Mouse (Mus musculus) left cerebral cortex, postnatal 4 days (tissue): ENCODE data around the gene Fam227a. TPM values are rescaled to one million over a fixed set of nuclear protein-coding genes. Genes with fewer than 3 reads are reported as not detected.

Experiments
- DNase-seq: peaks from one replicate; pipeline ENCODE4 v3.0.0-alpha.2; 2022
- intact Hi-C: fragments of 180-260 bp; cut with DNase I; formaldehyde crosslinking; loops from one replicate; pipeline ENCODE4 v1.15.1; 2025
- total RNA-seq, 2 experiments: library from RNA; stranded (reverse); gene quantifications; 2 replicates each; pipeline ENCODE4 v1.2.3; 2021

Gene Fam227a
- total RNA-seq, 2 experiments from 2014 or later = 13.5 to 17.2 TPM

DNA sequence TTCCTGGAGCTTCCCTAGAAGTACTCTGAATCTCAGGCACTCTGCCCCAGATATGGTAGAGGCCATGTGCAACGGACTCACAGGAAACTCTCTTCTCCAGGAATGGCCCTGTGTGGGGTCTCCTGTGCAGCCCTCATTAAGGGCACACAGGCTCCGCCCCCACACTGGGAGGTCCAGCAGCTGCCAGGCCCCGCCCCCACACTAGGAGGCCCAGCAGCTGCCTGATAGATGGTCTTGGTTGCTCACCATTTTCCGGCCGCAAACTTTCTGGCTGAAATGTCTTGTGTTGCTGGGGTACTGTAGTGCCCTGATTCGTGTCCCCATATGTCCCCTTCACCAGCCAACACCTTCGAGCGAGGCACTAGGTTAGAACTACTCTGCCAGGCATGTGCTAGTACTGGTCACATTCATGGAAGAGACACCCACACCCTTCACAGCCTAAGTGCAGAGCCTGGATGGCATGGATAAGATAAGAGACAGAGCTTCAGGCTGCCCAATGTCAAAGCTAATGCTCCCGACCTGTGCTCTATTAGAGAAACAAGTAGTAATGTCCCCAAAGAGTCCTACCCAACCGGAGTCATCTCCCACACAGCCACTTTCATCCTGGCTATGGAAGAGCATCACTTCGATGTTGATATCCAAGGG, 38.9 kb downstream of the Fam227a start:
- no peak for DNase-seq
- intact Hi-C loops = no loop called here

DNA sequence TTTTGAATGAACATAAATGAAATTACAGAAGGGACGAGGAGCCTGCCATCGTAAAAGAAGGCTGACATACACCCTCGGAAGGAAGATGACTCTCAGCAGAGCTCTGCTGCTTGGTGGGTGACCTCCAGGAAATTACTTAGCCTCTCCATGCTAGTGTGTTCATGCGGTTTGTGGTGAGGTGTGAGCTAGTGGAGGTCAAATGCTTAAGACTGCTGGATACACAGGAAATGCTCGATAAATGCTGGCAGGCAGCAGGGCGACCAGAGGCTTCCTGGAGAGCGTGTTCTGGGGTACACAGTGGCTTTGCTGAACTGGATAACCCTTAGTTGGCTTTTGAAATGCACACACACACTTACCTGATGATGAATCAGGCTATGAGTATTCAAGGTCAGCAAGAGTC, 40.3 kb downstream of the Fam227a start:
- intact Hi-C loops = no loop called here
- DNase-seq = no peak

DNA sequence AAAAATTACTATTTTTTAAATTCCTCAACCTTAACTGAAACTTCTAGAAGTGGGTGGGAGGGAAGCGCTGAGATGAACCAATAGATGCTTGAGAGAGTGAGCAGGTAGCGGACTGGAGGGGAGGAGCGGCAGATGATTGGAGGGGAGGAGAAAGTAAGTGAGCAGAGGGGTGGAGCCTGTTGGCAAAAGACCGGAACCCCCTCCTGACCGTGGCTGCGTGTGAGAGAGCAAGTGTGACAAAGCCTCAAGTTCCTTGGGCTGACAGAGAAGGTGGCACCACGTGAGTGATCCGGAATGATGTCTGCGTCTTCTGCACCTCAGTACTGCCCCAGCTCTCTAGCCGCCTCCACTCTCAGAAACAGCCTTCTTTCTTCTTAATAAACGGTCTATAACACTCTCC, 41.6 kb downstream of the Fam227a start:
- intact Hi-C loops = no loop called here
- DNase-seq = no peak

DNA sequence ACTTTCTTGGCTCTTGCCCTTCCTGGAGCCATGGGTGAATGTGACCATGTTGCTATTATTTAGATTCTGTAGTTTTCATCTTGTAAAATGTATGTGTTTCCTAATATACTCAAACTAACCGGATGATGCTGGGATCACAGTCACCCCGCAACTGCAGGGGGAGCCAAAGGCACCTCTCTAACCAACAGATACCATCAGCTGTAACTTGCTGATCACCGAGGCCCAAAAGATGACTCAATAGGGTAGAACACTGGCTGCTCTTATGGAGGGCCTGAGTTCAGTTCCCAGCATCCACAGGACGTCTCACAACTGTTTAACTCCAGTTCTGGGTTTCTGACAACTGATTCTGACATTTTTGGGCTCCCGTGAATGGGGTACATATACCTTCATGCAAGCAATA, 42.0 kb downstream of the Fam227a start:
- intact Hi-C loops = no loop called here
- DNase-seq = no peak

DNA sequence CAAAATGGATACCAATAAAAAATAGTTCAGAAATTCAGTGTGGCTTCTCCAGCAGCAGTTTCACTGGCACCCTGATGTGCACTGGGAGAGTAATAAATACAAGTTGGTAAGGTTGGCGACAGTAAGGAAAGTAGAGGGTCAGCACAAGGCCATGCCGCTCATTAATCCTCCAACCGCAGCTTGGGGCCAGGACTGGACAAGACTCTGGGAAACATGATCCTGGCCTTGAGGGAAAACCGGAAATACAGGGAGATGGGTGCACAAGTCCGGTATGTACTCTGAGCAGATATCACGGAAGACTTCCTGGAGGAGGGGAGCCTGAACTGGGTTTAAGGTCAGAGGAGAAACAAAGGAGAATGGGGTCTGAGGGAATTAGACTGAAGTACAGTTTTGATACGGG, 43.3 kb downstream of the Fam227a start:
- intact Hi-C loops = no loop called here
- no peak for DNase-seq

DNA sequence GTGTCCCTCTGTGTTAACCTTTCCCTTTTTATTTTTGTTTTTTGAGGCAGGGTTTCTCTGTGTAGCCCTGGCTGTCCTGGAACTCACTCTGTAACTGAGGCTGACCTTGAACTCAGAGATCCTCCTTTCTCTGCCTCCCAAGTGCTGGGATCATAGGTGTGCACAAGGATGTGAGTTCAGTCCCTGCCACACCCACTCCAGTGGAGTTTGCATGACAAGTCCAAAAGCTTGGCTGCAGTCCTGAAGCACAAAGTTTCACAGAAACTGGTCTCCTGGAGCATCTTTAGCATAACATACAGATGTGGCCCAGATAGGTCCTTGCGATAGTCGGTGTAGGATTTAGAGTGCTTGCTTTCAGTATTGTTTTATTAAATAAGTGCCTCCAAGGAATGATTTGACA, 49.5 kb downstream of the Fam227a start:
- intact Hi-C loops = loop anchor here (10.0 kb wide), 2 partner anchors 64 to 134 kb away; partner anchors contain the start of gene Ddx17
- DNase-seq = no peak

DNA sequence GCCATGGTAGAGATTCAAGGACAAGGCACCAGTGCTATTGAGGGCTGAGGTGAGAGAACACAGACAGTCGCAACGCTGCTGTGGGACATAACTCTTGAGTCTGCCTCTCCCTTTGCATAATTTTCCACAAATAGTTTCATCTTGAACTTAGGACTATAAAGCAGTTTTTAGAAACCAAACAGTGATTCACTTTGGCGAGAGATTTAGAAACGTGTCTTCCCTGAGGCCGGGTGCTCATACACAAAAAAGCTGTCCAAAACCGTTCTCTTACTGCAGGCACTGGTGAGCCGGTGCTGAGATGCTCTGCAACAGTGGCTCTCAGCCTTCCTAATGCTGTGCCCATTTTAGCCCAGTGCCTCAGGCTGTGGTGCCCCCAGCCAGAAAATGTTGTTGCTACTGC, 50.5 kb downstream of the Fam227a start:
- intact Hi-C loops = loop anchor here (10.0 kb wide), 2 partner anchors 63 to 133 kb away; partner anchors contain the start of gene Ddx17
- no peak for DNase-seq

DNA sequence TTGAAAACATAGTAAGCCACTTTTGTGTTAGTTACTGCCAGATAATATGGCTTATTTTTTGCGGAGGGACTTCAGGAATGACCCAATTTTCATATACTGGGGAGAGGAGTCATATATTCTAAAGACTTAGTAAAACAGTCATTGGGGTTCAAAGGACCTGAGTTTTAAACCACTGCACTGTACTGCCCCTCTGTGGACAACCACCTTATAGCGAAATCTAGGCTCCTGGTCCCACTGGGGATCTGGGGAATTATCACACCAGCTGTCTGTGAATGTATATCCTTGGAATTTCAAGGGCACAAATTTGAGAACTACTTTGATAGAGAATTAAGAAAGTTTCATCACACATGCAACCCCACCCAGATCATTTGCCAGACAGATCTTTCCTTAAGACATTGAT, 51.0 kb downstream of the Fam227a start:
- DNase-seq = no peak
- intact Hi-C loops = loop anchor here (10.0 kb wide), 2 partner anchors 63 to 133 kb away; partner anchors contain the start of gene Ddx17

DNA sequence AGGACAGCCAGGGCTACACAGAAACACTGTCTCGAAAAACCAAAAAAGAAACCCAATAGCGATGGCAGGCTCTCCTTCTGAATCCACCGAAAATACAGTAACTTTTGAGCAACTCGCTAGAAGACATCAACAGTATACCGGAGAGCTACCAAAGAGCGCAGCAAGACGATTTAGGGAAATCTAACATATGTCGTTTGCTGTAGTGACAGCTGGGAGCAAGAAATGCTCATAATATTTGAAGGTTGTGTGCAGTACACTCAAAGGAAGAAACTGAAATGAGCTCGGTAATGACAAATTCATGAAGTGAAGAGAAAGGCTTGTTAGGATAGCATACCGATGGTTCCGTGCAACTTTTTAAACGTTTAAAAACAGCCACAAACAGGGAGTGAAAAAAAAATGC, 52.6 kb downstream of the Fam227a start:
- DNase-seq = no peak
- intact Hi-C loops = loop anchor here (10.0 kb wide), 2 partner anchors 61 to 131 kb away; partner anchors contain the start of gene Ddx17

DNA sequence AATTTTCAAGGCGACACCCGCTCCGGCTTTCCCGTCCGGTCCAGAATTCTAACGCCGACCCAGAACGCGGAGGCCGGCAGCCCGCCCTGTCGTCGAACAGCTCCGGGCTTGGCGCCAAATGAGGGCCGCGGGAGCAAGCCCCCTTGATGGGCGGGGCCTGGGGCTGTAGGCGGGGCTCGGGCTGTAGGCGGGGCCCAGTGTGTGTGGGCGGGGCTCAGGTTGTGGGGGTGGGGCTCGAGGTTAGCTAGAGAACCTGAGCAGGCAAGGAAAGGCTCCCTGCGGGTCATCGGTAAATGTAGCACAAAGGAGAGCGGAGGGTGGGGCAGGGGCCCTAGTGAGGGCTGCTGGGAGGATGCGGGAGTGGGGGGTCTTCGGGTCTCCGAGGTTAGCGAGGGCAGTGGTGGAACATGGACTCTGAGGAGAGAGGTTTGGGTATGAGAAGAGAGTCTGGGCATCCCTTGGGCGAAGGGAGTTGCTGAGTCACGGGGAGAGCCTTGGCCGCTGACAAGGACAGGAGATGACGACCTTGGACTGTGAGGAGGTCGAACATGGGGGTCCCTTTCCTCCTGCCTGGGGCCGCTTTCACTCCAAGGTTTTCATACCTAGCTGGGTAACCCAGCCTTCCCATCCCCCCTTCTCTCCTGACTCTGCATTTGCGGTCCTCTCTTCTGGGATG, 53.6 kb downstream of the Fam227a start, which contains the start of gene Dmc1:
Gene Dmc1 (minus strand): TSS at position 120 of the 676 bp plus-strand sequence.
- peak; percentile 65 for DNase-seq
- intact Hi-C loops = loop anchor here (10.0 kb wide), 2 partner anchors 60 to 130 kb away; partner anchors contain the start of gene Ddx17

DNA sequence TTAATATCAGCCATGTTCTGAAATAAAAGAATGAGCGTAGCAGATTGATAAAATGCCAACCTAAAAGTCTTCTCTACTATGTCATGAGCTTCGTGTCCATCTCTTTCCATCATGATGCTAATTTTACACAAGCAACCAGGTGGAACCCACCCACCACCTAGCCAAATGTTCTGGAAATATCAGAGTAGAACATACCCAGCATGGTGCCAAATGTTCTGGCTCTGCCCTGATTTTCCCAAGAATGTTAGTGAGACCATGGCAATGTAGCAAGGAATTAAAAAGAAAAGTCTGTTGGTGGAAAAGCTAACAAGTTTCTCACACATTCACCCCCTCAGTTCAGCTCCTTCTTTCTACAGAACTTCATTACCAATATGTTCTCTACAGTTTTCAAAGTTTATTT, 58.6 kb downstream of the Fam227a start:
- intact Hi-C loops = loop anchor here (10.0 kb wide), 2 partner anchors 55 to 125 kb away; partner anchors contain the start of gene Ddx17
- DNase-seq = no peak

DNA sequence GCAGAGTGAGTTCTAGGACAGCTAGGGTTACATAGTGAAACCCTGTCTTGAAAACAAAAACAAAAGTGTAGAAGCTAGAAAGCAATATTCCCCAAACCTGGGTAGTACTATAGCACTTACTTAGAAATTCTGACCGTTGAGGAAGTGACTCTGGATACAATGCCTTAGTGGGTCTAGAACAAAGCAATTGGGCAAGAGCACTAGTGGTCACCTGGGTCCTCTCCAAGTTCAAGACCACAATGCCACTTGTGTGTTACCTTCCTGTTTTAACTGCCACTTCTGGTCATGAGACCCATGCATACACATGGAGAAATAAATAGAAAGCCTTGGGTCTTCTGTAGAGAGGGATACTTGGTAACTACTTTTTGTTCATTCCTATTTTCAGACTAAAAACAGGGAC, 60.0 kb downstream of the Fam227a start:
- no peak for DNase-seq
- intact Hi-C loops = no loop called here

DNA sequence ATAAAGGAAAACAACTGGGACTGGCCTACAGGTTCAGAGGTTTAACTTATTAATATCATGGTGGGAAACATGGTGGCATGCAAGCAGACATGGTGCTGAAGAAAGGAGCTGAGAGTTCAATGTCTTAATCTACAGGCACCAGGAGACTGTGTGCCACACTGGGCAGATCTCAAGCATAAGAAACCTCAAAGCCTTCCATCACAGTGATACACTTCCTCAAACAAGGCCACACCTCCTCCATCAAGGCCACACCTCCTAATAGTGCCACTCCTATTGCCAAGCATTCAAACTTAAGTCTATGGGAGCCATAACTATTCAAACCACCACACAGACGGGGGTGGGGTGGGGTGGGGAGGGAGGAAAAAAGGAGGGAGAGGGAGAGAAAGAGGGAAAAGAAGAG, 77.2 kb downstream of the Fam227a start:
- intact Hi-C loops = no loop called here
- DNase-seq = no peak

DNA sequence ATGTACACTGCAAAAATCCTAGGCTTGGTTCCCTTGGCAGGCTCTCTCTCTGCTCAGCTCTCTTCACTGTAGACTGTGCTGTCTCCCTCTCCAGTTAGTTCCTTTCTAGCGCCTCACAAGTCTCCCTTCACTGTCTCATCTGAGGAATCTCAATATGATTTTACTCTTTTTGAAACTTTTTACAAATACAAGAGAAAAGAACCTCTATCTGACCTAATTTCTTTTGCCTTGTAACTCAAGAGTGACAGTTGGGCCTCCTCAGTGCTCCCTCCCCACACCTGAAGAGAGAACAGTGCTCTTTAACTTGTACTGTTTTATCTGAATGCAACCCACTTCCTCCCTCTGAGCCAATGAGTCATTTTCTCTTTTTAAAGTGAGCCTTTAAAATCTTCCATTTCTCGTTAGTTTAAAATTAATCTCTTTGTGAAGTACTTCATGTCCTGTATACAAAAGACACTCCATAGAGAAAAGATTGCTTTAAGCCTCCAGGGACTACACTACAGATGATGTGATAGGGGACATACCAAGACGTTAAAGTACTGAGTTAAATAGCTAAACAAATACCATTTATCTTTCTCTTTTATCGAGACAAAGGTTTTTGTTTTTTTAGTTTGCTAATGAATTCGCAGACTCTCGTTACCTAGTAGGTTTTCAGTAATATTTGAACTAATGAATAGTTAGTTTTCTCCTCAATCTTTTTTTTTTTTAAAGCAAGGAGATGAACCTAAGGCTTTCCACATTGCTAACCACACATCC, 80.9 kb downstream of the Fam227a start:
- no peak for DNase-seq
- intact Hi-C loops = no loop called here

DNA sequence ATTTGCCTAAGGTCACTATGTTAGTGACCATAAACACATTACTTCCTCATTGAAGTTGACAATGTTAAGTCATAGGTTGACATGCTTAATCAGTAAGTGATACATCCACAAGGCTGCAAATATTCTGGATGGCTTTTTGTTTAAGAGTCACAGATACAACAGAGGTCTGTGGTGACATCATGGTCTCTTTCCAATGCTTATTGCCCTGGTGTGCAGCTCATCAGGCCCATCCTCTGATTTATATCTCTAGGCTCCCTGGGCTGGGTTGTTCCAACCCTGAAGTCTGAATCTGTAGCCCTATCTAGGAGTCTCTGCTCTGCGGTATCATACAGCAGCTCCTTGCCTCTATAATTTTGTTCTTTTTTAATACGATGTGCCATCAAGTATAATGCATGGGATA, 81.8 kb downstream of the Fam227a start:
- DNase-seq = no peak
- intact Hi-C loops = no loop called here

DNA sequence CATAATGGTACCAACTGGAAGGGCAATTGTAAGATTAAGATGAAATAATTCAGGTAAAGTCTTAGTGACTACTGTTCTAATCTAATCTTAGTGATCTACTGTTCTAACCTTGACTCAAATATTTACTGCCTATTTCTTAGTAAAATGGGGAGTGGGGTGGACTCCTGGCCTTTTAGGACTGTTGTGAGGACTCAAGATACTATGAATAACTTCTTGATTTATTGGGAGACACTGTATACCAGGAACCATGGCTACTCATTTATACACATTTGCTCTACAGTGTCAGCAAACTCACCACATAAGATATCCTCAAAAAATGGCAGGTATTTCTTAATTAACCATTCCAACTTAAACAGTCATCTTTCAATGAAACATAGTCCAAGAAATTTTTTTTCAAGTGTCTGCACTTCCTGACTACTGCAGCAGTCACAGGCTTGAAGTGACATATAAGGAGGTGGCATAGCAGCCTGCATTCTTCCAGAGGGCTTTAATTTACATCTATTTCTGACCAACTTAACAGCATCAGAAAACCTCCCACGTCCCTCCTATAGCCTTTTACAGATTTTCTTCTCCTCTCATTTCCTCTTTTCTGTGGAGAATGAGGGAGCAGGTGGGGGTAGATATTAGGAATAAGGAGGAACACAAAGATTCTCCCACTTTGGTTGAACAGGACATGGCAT, 83.1 kb downstream of the Fam227a start:
- no peak for DNase-seq
- intact Hi-C loops = no loop called here

DNA sequence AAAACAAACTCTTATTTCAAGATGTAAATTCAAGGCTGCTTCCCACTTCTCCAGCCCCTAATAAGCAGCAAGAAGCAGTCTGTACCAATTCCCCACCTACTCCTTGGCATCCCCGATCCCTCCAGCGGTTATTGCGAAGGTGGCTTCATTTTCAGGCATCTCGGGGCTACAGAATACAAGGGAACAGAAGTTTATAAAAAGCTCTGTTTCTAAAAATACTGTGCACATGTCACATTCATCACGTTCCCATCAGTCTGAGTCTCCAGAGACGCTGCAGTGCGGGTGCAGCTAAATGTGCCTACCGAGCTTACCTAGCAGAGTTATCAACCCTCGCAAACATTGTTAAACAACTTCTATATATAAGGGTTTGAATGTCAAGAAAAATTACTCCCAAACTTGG, 96.3 kb downstream of the Fam227a start:
- no peak for DNase-seq
- intact Hi-C loops = no loop called here

DNA sequence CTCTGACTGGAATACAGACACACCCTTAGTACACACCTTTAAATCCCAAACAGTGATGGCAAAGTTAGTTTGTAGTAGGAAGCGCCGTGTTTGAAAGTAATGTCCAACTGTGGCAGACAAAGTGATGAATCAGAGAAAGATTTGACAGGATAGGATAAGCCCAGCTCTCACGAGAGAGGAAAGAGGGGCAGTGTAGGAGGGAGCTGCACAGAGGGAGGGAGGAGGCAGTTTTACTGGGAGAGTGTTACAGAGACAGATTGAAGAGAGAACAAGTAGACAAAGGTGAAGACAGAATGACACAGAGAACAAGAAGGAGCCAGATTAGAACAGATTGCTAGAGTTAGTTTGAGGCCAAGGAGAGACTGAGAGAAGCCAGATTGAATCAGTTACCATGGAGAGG, 99.1 kb downstream of the Fam227a start:
- DNase-seq = no peak
- intact Hi-C loops = no loop called here
